ENCODE assay signal across 32 mouse cellular contexts in the genomic region with DNA sequence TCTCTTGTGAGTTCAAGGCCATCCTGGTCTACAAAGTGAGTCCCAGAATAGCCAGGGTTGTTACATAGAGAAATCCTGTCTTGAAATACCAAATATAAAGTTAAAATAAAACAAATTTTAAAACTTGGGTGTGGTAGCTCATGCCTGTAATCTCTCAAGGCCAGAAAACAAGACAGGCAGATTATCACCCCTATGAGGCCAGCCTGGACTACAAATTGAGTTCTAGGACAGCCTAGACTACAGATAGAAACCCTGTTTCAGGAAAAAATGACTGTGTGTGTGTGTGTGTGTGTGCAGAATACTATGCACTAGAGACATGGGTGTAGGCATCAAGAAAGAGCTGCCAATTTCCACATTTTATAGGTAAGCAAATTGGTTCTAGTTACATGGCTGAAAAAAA. TPM values are rescaled to one million over a fixed set of nuclear protein-coding genes. Genes with fewer than 3 reads are reported as not detected.
DNase-seq lines count a peak whose midpoint lies in the region; ATAC-seq and TF ChIP-seq lines count a peak whose summit lies in the region.
"Had no signal": no experiment of that assay in that cellular context is flagged by ENCODE, and none has a peak within 500 bp of the region (broad histone marks: within the 10 kb centered on the region; RNA-seq: fewer than 3 reads in every experiment).

No protein-coding gene starts in this region.

- peak overlapping the region; percentile 55 for H3K4me2 ChIP-seq in liver, embryonic 13.5 days
- peak overlapping the region; percentile 45 for H3K4me2 ChIP-seq in liver, embryonic 16.5 days (ENCODE audit: low read depth, low read length)
- H3K4me2 ChIP-seq: embryonic facial prominence, embryonic 13.5 days; forebrain, embryonic 12.5 days; forebrain, embryonic 15.5 days; heart, embryonic 12.5 days; heart, embryonic 15.5 days; hindbrain, embryonic 13.5 days had no signal

- no peaks in the 10 kb centered on the region for H3K27me3 ChIP-seq in liver, embryonic 13.5 days
- H3K27me3 ChIP-seq in liver, embryonic 16.5 days (ENCODE audit: control insufficient read depth, insufficient read depth, low read depth, low read length): no peaks in the 10 kb centered on the region
- peaks cover 18% of the 10 kb centered on the region; the same call in 1 of the 2 replicates for H3K27me3 ChIP-seq in embryonic facial prominence, embryonic 10.5 days (replicated peaks; ENCODE audit: low read depth, poor library complexity, severe bottlenecking)
- H3K27me3 ChIP-seq: CH12.LX; forebrain, embryonic 12.5 days; forebrain, embryonic 15.5 days; hindbrain, embryonic 13.5 days had no signal

- no peak overlapping the region for H3K4me3 ChIP-seq in liver, embryonic 13.5 days (replicated peaks)
- H3K4me3 ChIP-seq in liver, embryonic 16.5 days (ENCODE audit: low read depth, low read length): no peak overlapping the region
- H3K4me3 ChIP-seq in left cerebral cortex, adult 2 months: no peak overlapping the region
- H3K4me3 ChIP-seq in embryonic facial prominence, embryonic 10.5 days: no peak overlapping the region
- H3K4me3 ChIP-seq: embryonic facial prominence, embryonic 13.5 days; forebrain, embryonic 12.5 days; forebrain, embryonic 15.5 days; gastrocnemius, adult 2 months; heart, embryonic 12.5 days; heart, embryonic 15.5 days; hindbrain, embryonic 10.5 days; hindbrain, embryonic 13.5 days had no signal

- peak overlapping the region; percentile 98 for H3K27ac ChIP-seq in liver, embryonic 13.5 days
- H3K27ac ChIP-seq in liver, embryonic 16.5 days (ENCODE audit: low read length): peak overlapping the region; percentile 91
- no peak overlapping the region for H3K27ac ChIP-seq in left cerebral cortex, adult 2 months
- H3K27ac ChIP-seq in embryonic facial prominence, embryonic 10.5 days (replicated peaks): no peak overlapping the region
- H3K27ac ChIP-seq: embryonic facial prominence, embryonic 13.5 days; forebrain, embryonic 12.5 days; forebrain, embryonic 15.5 days; gastrocnemius, adult 2 months; heart, embryonic 15.5 days; hindbrain, embryonic 10.5 days; hindbrain, embryonic 13.5 days had no signal

- H3K36me3 ChIP-seq in liver, embryonic 13.5 days: no peaks in the 10 kb centered on the region
- no peaks in the 10 kb centered on the region for H3K36me3 ChIP-seq in liver, embryonic 16.5 days (ENCODE audit: control insufficient read depth, insufficient read depth)
- no peaks in the 10 kb centered on the region for H3K36me3 ChIP-seq in embryonic facial prominence, embryonic 10.5 days (replicated peaks)
- H3K36me3 ChIP-seq: embryonic facial prominence, embryonic 13.5 days; forebrain, embryonic 12.5 days; forebrain, embryonic 15.5 days; G1E; heart, embryonic 12.5 days; heart, embryonic 15.5 days; hindbrain, embryonic 10.5 days; hindbrain, embryonic 13.5 days had no signal

- intact Hi-C loops in left cerebral cortex, adult 2 months (cut with DNase I): no loop called here

- peak overlapping the region; percentile 40 for H3K9ac ChIP-seq in liver, embryonic 13.5 days
- H3K9ac ChIP-seq in liver, embryonic 16.5 days (ENCODE audit: low read depth, low read length): no peak overlapping the region
- H3K9ac ChIP-seq: embryonic facial prominence, embryonic 13.5 days; forebrain, embryonic 12.5 days; forebrain, embryonic 15.5 days; heart, embryonic 12.5 days; heart, embryonic 15.5 days; hindbrain, embryonic 13.5 days had no signal

- peak; percentile 50 for ATAC-seq in erythroblast, adult 5-6 weeks (replicated peaks; ENCODE audit: low FRiP score, poor library complexity, severe bottlenecking)
- ATAC-seq in liver, embryonic 13.5 days (ENCODE audit: low read depth): peak; percentile 42
- ATAC-seq in liver, embryonic 16.5 days (ENCODE audit: low read depth): peak; percentile 27
- no peak for ATAC-seq in frontal cortex, adult (ENCODE audit: low TSS enrichment)
- ATAC-seq: forebrain, embryonic 15.5 days; hindbrain, embryonic 16.5 days; inflammation-experienced regulatory T-cells, adult 6 months; intestine, embryonic 16.5 days had no signal

- DNase-seq in liver: peak; percentile 51
- peak; percentile 22 for DNase-seq in liver, embryonic 13.5 days
- no peak for DNase-seq in left cerebral cortex, adult 2 months (ENCODE audit: extremely low spot score in 1 of 2, low spot score in 2 of 2)
- DNase-seq in embryo, embryonic 11 days: no peak
- no peak for DNase-seq in embryonic facial prominence, embryonic 10.5 days (ENCODE audit: low spot score)
- DNase-seq: adrenal gland, adult 2 months; adrenal gland, postnatal 14 days; B cell, adult 2 months; cerebellum, adult 11 months; cerebellum, adult 2 months; cerebellum, postnatal 10 days; cerebellum, postnatal 36 days; gastrocnemius, adult 2 months; gastrocnemius, postnatal 14 days; heart, adult 18-20 months; heart, postnatal 10 days; heart, postnatal 36 days had no signal

- TF ChIP-seq CTCF in left cerebral cortex, adult 2 months (IDR thresholded peaks at IDR 0.05): no peak

- no peaks in the 10 kb centered on the region for H3K9me3 ChIP-seq in liver, embryonic 13.5 days (replicated peaks)
- H3K9me3 ChIP-seq in liver, embryonic 16.5 days (replicated peaks; ENCODE audit: control insufficient read depth, low read length): no peaks in the 10 kb centered on the region; the same call in 1 of the 2 replicates
- no peaks in the 10 kb centered on the region; the same call in 1 of the 2 replicates for H3K9me3 ChIP-seq in embryonic facial prominence, embryonic 10.5 days
- H3K9me3 ChIP-seq: embryonic facial prominence, embryonic 13.5 days; forebrain, embryonic 12.5 days; forebrain, embryonic 15.5 days; G1E; heart, embryonic 12.5 days; heart, embryonic 15.5 days; hindbrain, embryonic 10.5 days; hindbrain, embryonic 13.5 days had no signal

- peaks cover 31% of the 10 kb centered on the region for H3K4me1 ChIP-seq in liver, embryonic 13.5 days (replicated peaks)
- H3K4me1 ChIP-seq in liver, embryonic 16.5 days (ENCODE audit: control insufficient read depth, low read depth, low read length): peaks cover 10% of the 10 kb centered on the region
- 0 out of 2 replicates have a peak, but pooled peaks cover 4% of the 10 kb centered on the region for H3K4me1 ChIP-seq in embryonic facial prominence, embryonic 10.5 days
- H3K4me1 ChIP-seq: embryonic facial prominence, embryonic 13.5 days; forebrain, embryonic 15.5 days; heart, embryonic 12.5 days; heart, embryonic 15.5 days had no signal

RNA-seq across cellular contexts. Expression of a gene that starts 4.6 kb away (rescaled TPM):
- total RNA-seq in erythroblast, adult 5-6 weeks (2015; ENCODE audit: low replicate concordance): 67.9 and 78.2 TPM in 2 replicates
- 45.2 and 47.4 TPM in 2 replicates for total RNA-seq in erythroblast, adult 5-6 weeks (2017; ENCODE audit: low replicate concordance)
- 34.9 and 38.5 TPM in 2 replicates for polyA plus RNA-seq in liver, embryonic 13.5 days (2015; fragmentation: Nextera tagmentation; extraction: Ambion mirVana)
- polyA plus RNA-seq in liver, embryonic 16.5 days (2015; fragmentation: Nextera tagmentation; extraction: Ambion mirVana): 28.0 and 31.1 TPM in 2 replicates
- total RNA-seq in left cerebral cortex, adult 2 months (2021): 10 to 100 TPM; 74.7 to 75.1 TPM
- 79.9 and 84.5 TPM in 2 replicates for polyA plus RNA-seq in embryonic facial prominence, embryonic 10.5 days (2016; fragmentation: Nextera tagmentation; extraction: Ambion mirVana)

RNA-seq across cellular contexts. Expression of a gene that starts 40.1 kb away (rescaled TPM):
- 7.7 TPM in 1 of 2 replicates, not detected in the other for total RNA-seq in erythroblast, adult 5-6 weeks (2015; ENCODE audit: low replicate concordance)
- 5.4 and 12.4 TPM in 2 replicates for total RNA-seq in erythroblast, adult 5-6 weeks (2017; ENCODE audit: low replicate concordance)
- polyA plus RNA-seq in liver, embryonic 13.5 days (2015; fragmentation: Nextera tagmentation; extraction: Ambion mirVana): 17.5 TPM in 2 replicates
- 21.3 and 24.6 TPM in 2 replicates for polyA plus RNA-seq in liver, embryonic 16.5 days (2015; fragmentation: Nextera tagmentation; extraction: Ambion mirVana)
- total RNA-seq in left cerebral cortex, adult 2 months (2021): 1 to 10 TPM; 5.2 to 6.0 TPM
- 22.4 and 23.3 TPM in 2 replicates for polyA plus RNA-seq in embryonic facial prominence, embryonic 10.5 days (2016; fragmentation: Nextera tagmentation; extraction: Ambion mirVana)

RNA-seq across cellular contexts. Expression of a gene that starts 49.0 kb away (rescaled TPM):
- total RNA-seq in erythroblast, adult 5-6 weeks (2015; ENCODE audit: low replicate concordance): 10.6 and 26.8 TPM in 2 replicates
- total RNA-seq in erythroblast, adult 5-6 weeks (2017; ENCODE audit: low replicate concordance): 18.1 TPM in 2 replicates
- polyA plus RNA-seq in liver, embryonic 13.5 days (2015; fragmentation: Nextera tagmentation; extraction: Ambion mirVana): 129 and 131 TPM in 2 replicates
- 69.0 and 70.6 TPM in 2 replicates for polyA plus RNA-seq in liver, embryonic 16.5 days (2015; fragmentation: Nextera tagmentation; extraction: Ambion mirVana)
- total RNA-seq in left cerebral cortex, adult 2 months (2021): 10 to 100 TPM; 56.8 to 61.2 TPM
- polyA plus RNA-seq in embryonic facial prominence, embryonic 10.5 days (2016; fragmentation: Nextera tagmentation; extraction: Ambion mirVana): 169 and 181 TPM in 2 replicates

RNA-seq across cellular contexts. Expression of a gene that starts 49.1 kb away (rescaled TPM):
- total RNA-seq in erythroblast, adult 5-6 weeks (2015; ENCODE audit: low replicate concordance): 15.5 and 16.3 TPM in 2 replicates
- total RNA-seq in erythroblast, adult 5-6 weeks (2017; ENCODE audit: low replicate concordance): 18.4 and 23.4 TPM in 2 replicates
- 4.7 and 4.8 TPM in 2 replicates for polyA plus RNA-seq in liver, embryonic 13.5 days (2015; fragmentation: Nextera tagmentation; extraction: Ambion mirVana)
- polyA plus RNA-seq in liver, embryonic 16.5 days (2015; fragmentation: Nextera tagmentation; extraction: Ambion mirVana): 6.6 and 7.7 TPM in 2 replicates
- total RNA-seq in left cerebral cortex, adult 2 months (2021): 1 to 10 TPM; 4.1 to 6.1 TPM
- 2.1 and 2.6 TPM in 2 replicates for polyA plus RNA-seq in embryonic facial prominence, embryonic 10.5 days (2016; fragmentation: Nextera tagmentation; extraction: Ambion mirVana)

RNA-seq across cellular contexts. Expression of a gene that starts 52.9 kb away (rescaled TPM):
- 20.4 and 23.2 TPM in 2 replicates for total RNA-seq in erythroblast, adult 5-6 weeks (2015; ENCODE audit: low replicate concordance)
- 21.8 and 49.6 TPM in 2 replicates for total RNA-seq in erythroblast, adult 5-6 weeks (2017; ENCODE audit: low replicate concordance)
- 25.0 and 27.7 TPM in 2 replicates for polyA plus RNA-seq in liver, embryonic 13.5 days (2015; fragmentation: Nextera tagmentation; extraction: Ambion mirVana)
- 19.9 and 25.7 TPM in 2 replicates for polyA plus RNA-seq in liver, embryonic 16.5 days (2015; fragmentation: Nextera tagmentation; extraction: Ambion mirVana)
- 10 to 100 TPM; 47.9 to 54.2 TPM for total RNA-seq in left cerebral cortex, adult 2 months (2021)
- polyA plus RNA-seq in embryonic facial prominence, embryonic 10.5 days (2016; fragmentation: Nextera tagmentation; extraction: Ambion mirVana): 54.0 and 62.2 TPM in 2 replicates

Comparison
In these comparisons a context has a peak if more than half of its experiments do, and no peak if none do; other contexts are left out.
1. DNase-seq: peak in liver (single experiment) and liver, embryonic 13.5 days (single experiment); none in left cerebral cortex, adult 2 months (0 of 2), embryo, embryonic 11 days (single experiment) and embryonic facial prominence, embryonic 10.5 days (single experiment).
2. H3K27ac ChIP-seq: peak in liver, embryonic 13.5 days (single experiment) and liver, embryonic 16.5 days (single experiment); none in left cerebral cortex, adult 2 months (single experiment) and embryonic facial prominence, embryonic 10.5 days (single experiment).